Mouse (Mus musculus): Measurements from ENCODE around the gene Arfgap3. TPM values are rescaled to one million over a fixed set of nuclear protein-coding genes. Genes with fewer than 3 reads are reported as not detected.
"Not testable (repeated sequence)": the region's sequence is repeated elsewhere in the genome, so short reads cannot be mapped to it uniquely, and the experiment has no call there.

Arfgap3 gene
- polyA plus RNA-seq, 1 experiment from 2014 or later: 37.6 TPM

GRCm38 (mm10) chr15:83338908-83339307 is 11.1 kb downstream of the Arfgap3 start:
- no peak overlapping the region for H3K9ac ChIP-seq (ENCODE audit: low read length)
- no peak for DNase-seq (ENCODE audit: low spot score)
- no peak for ATAC-seq (ENCODE audit: insufficient number of reproducible peaks, low FRiP score, low TSS enrichment, low read depth)
- no peaks in the 10 kb centered on the region for H3K27me3 ChIP-seq (ENCODE audit: control insufficient read depth, insufficient read depth, low read length)
- peaks cover 7% of the 10 kb centered on the region; the same call in 1 of the 2 replicates for H3K36me3 ChIP-seq (ENCODE audit: control insufficient read depth, insufficient read depth, low read length)
- 90% methylated on average over 6 of the region's 6 CpGs for WGBS
- no peaks in the 10 kb centered on the region for H3K4me1 ChIP-seq (ENCODE audit: control insufficient read depth, insufficient read depth, low read length)
- no peaks in the 10 kb centered on the region for H3K9me3 ChIP-seq (ENCODE audit: control insufficient read depth, low read length)
- H3K4me2 ChIP-seq (ENCODE audit: low read depth, severe bottlenecking): no peak overlapping the region
- H3K27ac ChIP-seq (replicated peaks; ENCODE audit: low read depth, low read length): no peak overlapping the region
- no peak overlapping the region for H3K4me3 ChIP-seq (ENCODE audit: low read depth, low read length)

- no peaks in the 10 kb centered on the region for H3K4me1 ChIP-seq (ENCODE audit: control insufficient read depth, insufficient read depth, low read length)
- H3K4me2 ChIP-seq (ENCODE audit: low read depth, severe bottlenecking): no peak overlapping the region
- ATAC-seq (ENCODE audit: insufficient number of reproducible peaks, low FRiP score, low TSS enrichment, low read depth) (no peak), DNase-seq (ENCODE audit: low spot score) (no peak)
- H3K27me3 ChIP-seq (ENCODE audit: control insufficient read depth, insufficient read depth, low read length): no peaks in the 10 kb centered on the region
- H3K27ac ChIP-seq (replicated peaks; ENCODE audit: low read depth, low read length): no peak overlapping the region
- H3K4me3 ChIP-seq (ENCODE audit: low read depth, low read length): no peak overlapping the region
- no peaks in the 10 kb centered on the region for H3K9me3 ChIP-seq (ENCODE audit: control insufficient read depth, low read length)
- no peak overlapping the region for H3K9ac ChIP-seq (ENCODE audit: low read length)
- peaks cover 10% of the 10 kb centered on the region; the same call in 1 of the 2 replicates for H3K36me3 ChIP-seq (ENCODE audit: control insufficient read depth, insufficient read depth, low read length)
- 83% methylated on average over 8 of the region's 8 CpGs for WGBS
Observed at GRCm38 (mm10) chr15:83337903-83338870, 11.9 kb downstream of the Arfgap3 start.

- DNase-seq (ENCODE audit: low spot score) (no peak), ATAC-seq (ENCODE audit: insufficient number of reproducible peaks, low FRiP score, low TSS enrichment, low read depth) (no peak)
- no peak overlapping the region for H3K4me2 ChIP-seq (ENCODE audit: low read depth, severe bottlenecking)
- H3K4me3 ChIP-seq (ENCODE audit: low read depth, low read length): no peak overlapping the region
- peaks cover 9% of the 10 kb centered on the region; the same call in 1 of the 2 replicates for H3K36me3 ChIP-seq (ENCODE audit: control insufficient read depth, insufficient read depth, low read length)
- H3K27me3 ChIP-seq (ENCODE audit: control insufficient read depth, insufficient read depth, low read length): no peaks in the 10 kb centered on the region
- no peaks in the 10 kb centered on the region for H3K9me3 ChIP-seq (ENCODE audit: control insufficient read depth, low read length)
- no peaks in the 10 kb centered on the region for H3K4me1 ChIP-seq (ENCODE audit: control insufficient read depth, insufficient read depth, low read length)
- no peak overlapping the region for H3K9ac ChIP-seq (ENCODE audit: low read length)
- no peak overlapping the region for H3K27ac ChIP-seq (replicated peaks; ENCODE audit: low read depth, low read length)
- 82% methylated on average over 3 of the region's 3 CpGs for WGBS
Observed at GRCm38 (mm10) chr15:83332373-83332772, 17.7 kb downstream of the Arfgap3 start.

- Histone ChIP-seq H3K36me3 (ENCODE audit: control insufficient read depth, insufficient read depth, low read length) (peaks cover 8% of the 10 kb centered on the region; the same call in 1 of the 2 replicates), H3K4me2 (ENCODE audit: low read depth, severe bottlenecking) (no peak overlapping the region), H3K27me3 (ENCODE audit: control insufficient read depth, insufficient read depth, low read length) (no peaks in the 10 kb centered on the region), H3K9me3 (ENCODE audit: control insufficient read depth, low read length) (no peaks in the 10 kb centered on the region), H3K4me3 (ENCODE audit: low read depth, low read length) (no peak overlapping the region), H3K27ac (replicated peaks; ENCODE audit: low read depth, low read length) (no peak overlapping the region), H3K9ac (ENCODE audit: low read length) (no peak overlapping the region), H3K4me1 (ENCODE audit: control insufficient read depth, insufficient read depth, low read length) (no peaks in the 10 kb centered on the region)
- no peak for DNase-seq (ENCODE audit: low spot score)
- 87% methylated on average over 5 of the region's 5 CpGs for WGBS
- ATAC-seq (ENCODE audit: insufficient number of reproducible peaks, low FRiP score, low TSS enrichment, low read depth): no peak
Observed at GRCm38 (mm10) chr15:83328952-83329351, 21.1 kb downstream of the Arfgap3 start.

GRCm38 (mm10) chr15:83323071-83323470 is 27.0 kb downstream of the Arfgap3 start:
- Histone ChIP-seq H3K9me3 (ENCODE audit: control insufficient read depth, low read length) (no peaks in the 10 kb centered on the region), H3K4me3 (ENCODE audit: low read depth, low read length) (no peak overlapping the region), H3K27ac (replicated peaks; ENCODE audit: low read depth, low read length) (no peak overlapping the region), H3K9ac (ENCODE audit: low read length) (no peak overlapping the region), H3K4me1 (ENCODE audit: control insufficient read depth, insufficient read depth, low read length) (no peaks in the 10 kb centered on the region), H3K4me2 (ENCODE audit: low read depth, severe bottlenecking) (no peak overlapping the region), H3K27me3 (ENCODE audit: control insufficient read depth, insufficient read depth, low read length) (no peaks in the 10 kb centered on the region), H3K36me3 (ENCODE audit: control insufficient read depth, insufficient read depth, low read length) (peaks cover 5% of the 10 kb centered on the region; the same call in 1 of the 2 replicates)
- ATAC-seq (ENCODE audit: insufficient number of reproducible peaks, low FRiP score, low TSS enrichment, low read depth) (no peak), DNase-seq (ENCODE audit: low spot score) (no peak)
- WGBS: 88% methylated on average over 2 of the region's 2 CpGs

GRCm38 (mm10) chr15:83314914-83315313 is 35.1 kb downstream of the Arfgap3 start:
- DNase-seq (ENCODE audit: low spot score) (no peak), ATAC-seq (ENCODE audit: insufficient number of reproducible peaks, low FRiP score, low TSS enrichment, low read depth) (no peak)
- WGBS: 81% methylated on average over 1 of the region's 1 CpGs
- no peak overlapping the region for H3K4me3 ChIP-seq (ENCODE audit: low read depth, low read length)
- H3K9ac ChIP-seq (ENCODE audit: low read length): no peak overlapping the region
- no peak overlapping the region for H3K27ac ChIP-seq (replicated peaks; ENCODE audit: low read depth, low read length)
- no peaks in the 10 kb centered on the region for H3K27me3 ChIP-seq (ENCODE audit: control insufficient read depth, insufficient read depth, low read length)
- H3K4me1 ChIP-seq (ENCODE audit: control insufficient read depth, insufficient read depth, low read length): no peaks in the 10 kb centered on the region
- no peaks in the 10 kb centered on the region for H3K9me3 ChIP-seq (ENCODE audit: control insufficient read depth, low read length)
- H3K36me3 ChIP-seq (ENCODE audit: control insufficient read depth, insufficient read depth, low read length): peaks cover 4% of the 10 kb centered on the region; the same call in 1 of the 2 replicates
- H3K4me2 ChIP-seq (ENCODE audit: low read depth, severe bottlenecking): no peak overlapping the region

GRCm38 (mm10) chr15:83309878-83310277 is 40.2 kb downstream of the Arfgap3 start:
- no peak overlapping the region for H3K27ac ChIP-seq (replicated peaks; ENCODE audit: low read depth, low read length)
- no peaks in the 10 kb centered on the region for H3K9me3 ChIP-seq (ENCODE audit: control insufficient read depth, low read length)
- H3K4me2 ChIP-seq (ENCODE audit: low read depth, severe bottlenecking): no peak overlapping the region
- 91% methylated on average over 5 of the region's 5 CpGs for WGBS
- H3K9ac ChIP-seq (ENCODE audit: low read length): no peak overlapping the region
- no peak overlapping the region for H3K4me3 ChIP-seq (ENCODE audit: low read depth, low read length)
- no peaks in the 10 kb centered on the region for H3K27me3 ChIP-seq (ENCODE audit: control insufficient read depth, insufficient read depth, low read length)
- peaks cover 9% of the 10 kb centered on the region; the same call in 1 of the 2 replicates for H3K36me3 ChIP-seq (ENCODE audit: control insufficient read depth, insufficient read depth, low read length)
- H3K4me1 ChIP-seq (ENCODE audit: control insufficient read depth, insufficient read depth, low read length): no peaks in the 10 kb centered on the region
- ATAC-seq (ENCODE audit: insufficient number of reproducible peaks, low FRiP score, low TSS enrichment, low read depth): no peak
- no peak for DNase-seq (ENCODE audit: low spot score)

GRCm38 (mm10) chr15:83308708-83309107 is 41.3 kb downstream of the Arfgap3 start:
- not testable (repeated sequence) for H3K9ac ChIP-seq (ENCODE audit: low read length); H3K27me3 ChIP-seq (ENCODE audit: control insufficient read depth, insufficient read depth, low read length); ATAC-seq (ENCODE audit: insufficient number of reproducible peaks, low FRiP score, low TSS enrichment, low read depth); H3K36me3 ChIP-seq (ENCODE audit: control insufficient read depth, insufficient read depth, low read length); H3K4me2 ChIP-seq (ENCODE audit: low read depth, severe bottlenecking); H3K4me1 ChIP-seq (ENCODE audit: control insufficient read depth, insufficient read depth, low read length); H3K4me3 ChIP-seq (ENCODE audit: low read depth, low read length); DNase-seq (ENCODE audit: low spot score); H3K9me3 ChIP-seq (ENCODE audit: control insufficient read depth, low read length); H3K27ac ChIP-seq (replicated peaks; ENCODE audit: low read depth, low read length)
- WGBS: 93% methylated on average over 1 of the region's 1 CpGs
